Mouse (Mus musculus): Measurements from ENCODE around the gene S1pr1. TPM values are rescaled to one million over a fixed set of nuclear protein-coding genes. Genes with fewer than 3 reads are reported as not detected.

Gene S1pr1
- polyA plus RNA-seq, 1 experiment from 2014 or later, result 12.0 TPM

- H3K27ac ChIP-seq (replicated peaks; ENCODE audit: low read depth, low read length), result no peak overlapping the region
- no peak overlapping the region for H3K9ac ChIP-seq (ENCODE audit: low read length)
- WGBS, result 70% methylated on average over 4 of the region's 4 CpGs
- H3K27me3 ChIP-seq (ENCODE audit: control insufficient read depth, insufficient read depth, low read length), result no peaks in the 10 kb centered on the region
- no peaks in the 10 kb centered on the region for H3K4me1 ChIP-seq (ENCODE audit: control insufficient read depth, insufficient read depth, low read length)
- no peaks in the 10 kb centered on the region for H3K9me3 ChIP-seq (ENCODE audit: control insufficient read depth, low read length)
- no peaks in the 10 kb centered on the region for H3K36me3 ChIP-seq (ENCODE audit: control insufficient read depth, insufficient read depth, low read length)
- no peak overlapping the region for H3K4me3 ChIP-seq (ENCODE audit: low read depth, low read length)
- ATAC-seq (ENCODE audit: insufficient number of reproducible peaks, low FRiP score, low TSS enrichment, low read depth) (no peak), DNase-seq (ENCODE audit: low spot score) (no peak)
- no peak overlapping the region for H3K4me2 ChIP-seq (ENCODE audit: low read depth, severe bottlenecking)
Measured at GRCm38 (mm10) chr3:115692857-115693256, 22.0 kb downstream of the S1pr1 start.

DNA sequence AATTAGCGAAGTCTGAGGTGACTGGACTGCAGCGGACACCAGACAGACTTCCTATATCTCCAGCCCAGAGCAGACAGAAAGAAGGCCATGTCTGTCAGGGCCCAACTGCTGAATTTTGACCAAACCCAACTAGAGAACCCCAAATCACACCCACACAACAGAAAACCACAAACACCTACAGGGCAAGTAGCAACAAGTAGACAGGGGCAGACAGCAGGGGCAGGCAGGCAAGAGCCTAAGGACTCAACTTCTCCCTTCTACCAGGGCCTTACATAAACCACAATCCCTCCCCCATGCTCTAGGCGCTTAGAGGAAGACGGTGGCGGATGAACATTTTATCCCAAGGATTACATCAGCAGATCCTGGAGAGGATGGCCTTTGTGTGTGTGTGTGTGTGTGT, 22.5 kb downstream of the S1pr1 start:
- H3K4me1 ChIP-seq (ENCODE audit: control insufficient read depth, insufficient read depth, low read length), result no peaks in the 10 kb centered on the region
- DNase-seq (ENCODE audit: low spot score) (no peak), ATAC-seq (ENCODE audit: insufficient number of reproducible peaks, low FRiP score, low TSS enrichment, low read depth) (no peak)
- H3K27me3 ChIP-seq (ENCODE audit: control insufficient read depth, insufficient read depth, low read length), result no peaks in the 10 kb centered on the region
- no peak overlapping the region for H3K4me2 ChIP-seq (ENCODE audit: low read depth, severe bottlenecking)
- H3K36me3 ChIP-seq (ENCODE audit: control insufficient read depth, insufficient read depth, low read length), result no peaks in the 10 kb centered on the region
- H3K27ac ChIP-seq (replicated peaks; ENCODE audit: low read depth, low read length), result no peak overlapping the region
- 89% methylated on average over 5 of the region's 5 CpGs for WGBS
- H3K9me3 ChIP-seq (ENCODE audit: control insufficient read depth, low read length), result no peaks in the 10 kb centered on the region
- no peak overlapping the region for H3K4me3 ChIP-seq (ENCODE audit: low read depth, low read length)
- no peak overlapping the region for H3K9ac ChIP-seq (ENCODE audit: low read length)

- H3K27ac ChIP-seq (replicated peaks; ENCODE audit: low read depth, low read length), result no peak overlapping the region
Measured at GRCm38 (mm10) chr3:115689920-115690319, 25.0 kb downstream of the S1pr1 start.

DNA sequence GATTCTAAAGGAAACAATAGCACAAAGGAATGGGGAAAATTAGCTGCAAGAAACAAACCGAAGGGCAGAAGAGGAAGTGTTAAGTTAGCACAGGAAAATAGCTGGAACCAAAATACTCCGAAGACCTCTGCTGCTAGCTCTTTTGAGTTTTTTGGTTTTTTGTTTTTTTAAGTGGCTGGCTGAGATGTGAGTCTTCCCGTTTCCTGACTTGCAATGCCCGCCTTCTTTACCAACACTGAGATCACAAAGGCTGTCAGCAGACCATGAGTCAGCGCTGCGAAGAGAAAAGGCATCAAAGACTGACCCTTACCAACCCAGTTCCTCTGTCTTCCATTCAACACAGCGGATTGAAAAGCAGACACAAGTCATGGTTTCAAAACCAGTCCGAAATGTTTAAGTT, 25.5 kb downstream of the S1pr1 start:
- H3K36me3 ChIP-seq (ENCODE audit: control insufficient read depth, insufficient read depth, low read length), result no peaks in the 10 kb centered on the region
- H3K4me2 ChIP-seq (ENCODE audit: low read depth, severe bottlenecking), result no peak overlapping the region
- H3K27ac ChIP-seq (replicated peaks; ENCODE audit: low read depth, low read length), result no peak overlapping the region
- ATAC-seq (ENCODE audit: insufficient number of reproducible peaks, low FRiP score, low TSS enrichment, low read depth) (no peak), DNase-seq (ENCODE audit: low spot score) (no peak)
- no peaks in the 10 kb centered on the region for H3K9me3 ChIP-seq (ENCODE audit: control insufficient read depth, low read length)
- H3K9ac ChIP-seq (ENCODE audit: low read length), result no peak overlapping the region
- WGBS, result 66% methylated on average over 8 of the region's 8 CpGs
- H3K27me3 ChIP-seq (ENCODE audit: control insufficient read depth, insufficient read depth, low read length), result no peaks in the 10 kb centered on the region
- H3K4me1 ChIP-seq (ENCODE audit: control insufficient read depth, insufficient read depth, low read length), result no peaks in the 10 kb centered on the region
- H3K4me3 ChIP-seq (ENCODE audit: low read depth, low read length), result no peak overlapping the region

More at GRCm38 (mm10) chr3:115689920-115690319, 25.0 kb downstream of the S1pr1 start:
- Histone ChIP-seq H3K36me3 (ENCODE audit: control insufficient read depth, insufficient read depth, low read length) (no peaks in the 10 kb centered on the region), H3K4me1 (ENCODE audit: control insufficient read depth, insufficient read depth, low read length) (no peaks in the 10 kb centered on the region), H3K9ac (ENCODE audit: low read length) (no peak overlapping the region), H3K9me3 (ENCODE audit: control insufficient read depth, low read length) (no peaks in the 10 kb centered on the region), H3K4me2 (ENCODE audit: low read depth, severe bottlenecking) (no peak overlapping the region), H3K27me3 (ENCODE audit: control insufficient read depth, insufficient read depth, low read length) (no peaks in the 10 kb centered on the region), H3K4me3 (ENCODE audit: low read depth, low read length) (no peak overlapping the region)
- DNase-seq (ENCODE audit: low spot score) (no peak), ATAC-seq (ENCODE audit: insufficient number of reproducible peaks, low FRiP score, low TSS enrichment, low read depth) (no peak)
- 88% methylated on average over 1 of the region's 1 CpGs for WGBS

GRCm38 (mm10) chr3:115687821-115688220, 27.1 kb downstream of the S1pr1 start:
- Histone ChIP-seq H3K27ac (replicated peaks; ENCODE audit: low read depth, low read length) (no peak overlapping the region), H3K4me3 (ENCODE audit: low read depth, low read length) (no peak overlapping the region), H3K9me3 (ENCODE audit: control insufficient read depth, low read length) (no peaks in the 10 kb centered on the region), H3K4me2 (ENCODE audit: low read depth, severe bottlenecking) (no peak overlapping the region), H3K4me1 (ENCODE audit: control insufficient read depth, insufficient read depth, low read length) (no peaks in the 10 kb centered on the region), H3K9ac (ENCODE audit: low read length) (no peak overlapping the region), H3K27me3 (ENCODE audit: control insufficient read depth, insufficient read depth, low read length) (no peaks in the 10 kb centered on the region), H3K36me3 (ENCODE audit: control insufficient read depth, insufficient read depth, low read length) (no peaks in the 10 kb centered on the region)
- no peak for ATAC-seq (ENCODE audit: insufficient number of reproducible peaks, low FRiP score, low TSS enrichment, low read depth)
- no peak for DNase-seq (ENCODE audit: low spot score)
- WGBS, result 87% methylated on average over 2 of the region's 2 CpGs

- H3K4me3 ChIP-seq (ENCODE audit: low read depth, low read length), result no peak overlapping the region
- no peaks in the 10 kb centered on the region for H3K36me3 ChIP-seq (ENCODE audit: control insufficient read depth, insufficient read depth, low read length)
- DNase-seq (ENCODE audit: low spot score) (no peak), ATAC-seq (ENCODE audit: insufficient number of reproducible peaks, low FRiP score, low TSS enrichment, low read depth) (no peak)
- H3K4me2 ChIP-seq (ENCODE audit: low read depth, severe bottlenecking), result no peak overlapping the region
- no peak overlapping the region for H3K27ac ChIP-seq (replicated peaks; ENCODE audit: low read depth, low read length)
- no peaks in the 10 kb centered on the region for H3K4me1 ChIP-seq (ENCODE audit: control insufficient read depth, insufficient read depth, low read length)
- 73% methylated on average over 14 of the region's 14 CpGs for WGBS
- no peaks in the 10 kb centered on the region for H3K9me3 ChIP-seq (ENCODE audit: control insufficient read depth, low read length)
- H3K27me3 ChIP-seq (ENCODE audit: control insufficient read depth, insufficient read depth, low read length), result no peaks in the 10 kb centered on the region
- no peak overlapping the region for H3K9ac ChIP-seq (ENCODE audit: low read length)
Measured at GRCm38 (mm10) chr3:115682328-115683088, 32.4 kb downstream of the S1pr1 start.

GRCm38 (mm10) chr3:115681184-115681583, 33.7 kb downstream of the S1pr1 start:
- Histone ChIP-seq H3K9ac (ENCODE audit: low read length) (no peak overlapping the region), H3K4me2 (ENCODE audit: low read depth, severe bottlenecking) (no peak overlapping the region), H3K4me1 (ENCODE audit: control insufficient read depth, insufficient read depth, low read length) (no peaks in the 10 kb centered on the region), H3K27me3 (ENCODE audit: control insufficient read depth, insufficient read depth, low read length) (no peaks in the 10 kb centered on the region), H3K9me3 (ENCODE audit: control insufficient read depth, low read length) (no peaks in the 10 kb centered on the region), H3K27ac (replicated peaks; ENCODE audit: low read depth, low read length) (no peak overlapping the region), H3K36me3 (ENCODE audit: control insufficient read depth, insufficient read depth, low read length) (no peaks in the 10 kb centered on the region), H3K4me3 (ENCODE audit: low read depth, low read length) (no peak overlapping the region)
- 88% methylated on average over 1 of the region's 1 CpGs for WGBS
- DNase-seq (ENCODE audit: low spot score) (no peak), ATAC-seq (ENCODE audit: insufficient number of reproducible peaks, low FRiP score, low TSS enrichment, low read depth) (no peak)

DNA sequence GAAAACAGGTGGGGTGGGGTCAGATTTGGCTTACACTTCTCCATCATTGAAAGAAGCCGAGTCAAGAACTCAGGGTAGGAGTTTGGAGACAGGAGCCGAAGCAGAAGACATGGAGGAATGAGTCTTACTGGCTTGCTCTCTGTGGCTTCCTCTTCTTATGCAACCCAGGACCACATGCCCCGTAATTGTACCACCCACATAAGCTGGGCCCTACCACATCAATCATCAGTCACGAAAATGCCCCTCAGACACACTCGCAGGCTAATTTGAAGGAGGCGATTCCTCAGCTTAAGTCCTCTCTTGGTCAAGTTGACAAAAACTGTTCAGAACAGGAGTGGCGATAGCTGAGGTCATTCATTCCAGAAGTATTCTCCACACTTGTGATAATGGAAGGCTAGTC, 35.9 kb downstream of the S1pr1 start:
- WGBS, result 85% methylated on average over 7 of the region's 7 CpGs
- no peak overlapping the region for H3K4me2 ChIP-seq (ENCODE audit: low read depth, severe bottlenecking)
- no peaks in the 10 kb centered on the region for H3K9me3 ChIP-seq (ENCODE audit: control insufficient read depth, low read length)

More for the DNA sequence above, 35.9 kb downstream of the S1pr1 start:
- Histone ChIP-seq H3K27me3 (ENCODE audit: control insufficient read depth, insufficient read depth, low read length) (no peaks in the 10 kb centered on the region), H3K4me3 (ENCODE audit: low read depth, low read length) (no peak overlapping the region), H3K36me3 (ENCODE audit: control insufficient read depth, insufficient read depth, low read length) (no peaks in the 10 kb centered on the region), H3K27ac (replicated peaks; ENCODE audit: low read depth, low read length) (no peak overlapping the region), H3K9ac (ENCODE audit: low read length) (no peak overlapping the region), H3K4me1 (ENCODE audit: control insufficient read depth, insufficient read depth, low read length) (no peaks in the 10 kb centered on the region)
- ATAC-seq (ENCODE audit: insufficient number of reproducible peaks, low FRiP score, low TSS enrichment, low read depth) (no peak), DNase-seq (ENCODE audit: low spot score) (no peak)

Data from limb, embryonic 11.5 days (tissue).